Mouse (Mus musculus): ENCODE results near the gene Tgfbr1.

DNA sequence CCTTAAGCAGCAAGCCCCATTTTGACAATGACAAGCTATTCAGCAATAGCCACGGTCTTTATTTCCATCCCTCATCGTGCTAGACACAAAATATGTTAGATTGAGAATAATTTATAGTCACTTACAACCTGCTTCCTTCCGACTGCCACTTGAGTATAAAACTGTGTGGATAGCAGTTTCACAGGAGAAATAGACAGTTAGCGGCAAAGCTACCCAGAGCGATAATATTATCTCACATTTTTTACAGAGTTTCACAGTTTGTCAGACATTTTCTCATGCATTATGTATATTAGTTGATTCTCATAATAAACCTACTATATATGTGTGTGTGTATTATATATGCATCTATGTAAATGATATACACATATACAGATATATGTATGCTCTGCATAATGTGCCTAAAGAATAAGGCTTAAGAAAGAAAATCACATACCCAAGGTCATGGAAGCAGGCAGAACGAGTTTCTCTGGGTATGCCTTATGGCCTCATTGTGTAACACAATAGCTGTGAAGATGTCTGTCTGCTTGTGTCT is 20.1 kb upstream of the Tgfbr1 start:
- no peak for TF ChIP-seq CTCF (IDR thresholded peaks at IDR 0.05; ENCODE audit: control insufficient read depth, insufficient read depth, insufficient read length)
- TF ChIP-seq USF1 (IDR thresholded peaks at IDR 0.05; ENCODE audit: low read depth) = no peak
- no peak for TF ChIP-seq MYOD1 (IDR thresholded peaks at IDR 0.05; ENCODE audit: control insufficient read depth, insufficient read length, low read depth)
- no peak for TF ChIP-seq CEBPB (IDR thresholded peaks at IDR 0.05; ENCODE audit: low read depth)
- TF ChIP-seq MAX (IDR thresholded peaks at IDR 0.05) = no peak
